ENCODE assay signal across 24 mouse cellular contexts in genomic region chr6:123171040-123171439, GRCm38 (mm10). TPM values are rescaled to one million over a fixed set of nuclear protein-coding genes. Genes with fewer than 3 reads are reported as not detected.
"Had no signal": no experiment of that assay in that cellular context is flagged by ENCODE, and none has a peak within 500 bp of the region (broad histone marks: within the 10 kb centered on the region; RNA-seq: fewer than 3 reads in every experiment).

No protein-coding gene starts in this region.

- H3K27ac ChIP-seq: hindbrain, postnatal 0 days; limb, embryonic 15.5 days; liver, embryonic 15.5 days; midbrain, embryonic 15.5 days; neural tube, embryonic 13.5 days; stomach, embryonic 15.5 days had no signal

- H3K9me3 ChIP-seq: limb, embryonic 15.5 days; liver, embryonic 15.5 days; megakaryocyte, embryonic 14.5 days; neural tube, embryonic 13.5 days; stomach, embryonic 15.5 days had no signal

- ATAC-seq: hindbrain, postnatal 0 days; midbrain, embryonic 15.5 days had no signal

- H3K36me3 ChIP-seq: limb, embryonic 15.5 days; liver, embryonic 15.5 days; midbrain, embryonic 15.5 days; neural tube, embryonic 13.5 days; stomach, embryonic 15.5 days had no signal

- H3K9ac ChIP-seq: limb, embryonic 15.5 days; liver, embryonic 15.5 days; midbrain, embryonic 15.5 days; neural tube, embryonic 13.5 days; stomach, embryonic 15.5 days had no signal

- H3K4me3 ChIP-seq: limb, embryonic 15.5 days; liver, embryonic 15.5 days; megakaryocyte, embryonic 14.5 days; midbrain, embryonic 15.5 days; neural tube, embryonic 13.5 days; stomach, embryonic 15.5 days had no signal

- H3K27me3 ChIP-seq: limb, embryonic 15.5 days; liver, embryonic 15.5 days; megakaryocyte, embryonic 14.5 days; midbrain, embryonic 15.5 days; neural tube, embryonic 13.5 days; stomach, embryonic 15.5 days had no signal

- H3K4me2 ChIP-seq: limb, embryonic 15.5 days; liver, embryonic 15.5 days; midbrain, embryonic 11.5 days; midbrain, embryonic 15.5 days; neural tube, embryonic 13.5 days; stomach, embryonic 15.5 days had no signal

- H3K4me1 ChIP-seq: limb, embryonic 15.5 days; liver, embryonic 15.5 days; megakaryocyte, embryonic 14.5 days; midbrain, embryonic 15.5 days; neural tube, embryonic 13.5 days; stomach, embryonic 15.5 days had no signal

- DNase-seq: kidney, adult 18-20 months; kidney, postnatal 10 days; layer of hippocampus, adult 9-11 months; layer of hippocampus, postnatal 36 days; retina, postnatal 1 day; right cerebral cortex, postnatal 4 days; thymus, adult 2 months; thymus, postnatal 25 days had no signal

RNA-seq across cellular contexts. Expression of gene Clec4b2, which starts 1.7 kb away (rescaled TPM):
- total RNA-seq: hindbrain, postnatal 0 days; layer of hippocampus, postnatal 36 days; left cerebral cortex, adult 8-10 months; left cerebral cortex, postnatal 25 days had no signal
- polyA plus RNA-seq: hindbrain, postnatal 0 days; intestine, embryonic 14.5 days; kidney, embryonic 14.5 days; large intestine, adult 2 months; limb, embryonic 11.5 days; limb, embryonic 15.5 days; lung, embryonic 16.5 days; midbrain, embryonic 11.5 days; midbrain, embryonic 15.5 days; neural tube, embryonic 13.5 days; stomach, embryonic 15.5 days; testis, adult 2 months had no signal

RNA-seq across cellular contexts. Expression of gene Clec4n, which starts 58.6 kb away (rescaled TPM):
- total RNA-seq: layer of hippocampus, postnatal 36 days; left cerebral cortex, adult 8-10 months; left cerebral cortex, postnatal 25 days had no signal
